Mouse (Mus musculus) ES-Bruce4 (cell line): ENCODE measurements around the gene Sap25.
A peak's percentile ranks its signal among the peaks of the same experiment; 100 is the strongest.

Experiments
- CTCF ChIP-seq: IDR thresholded peaks from one replicate; pipeline ENCODE4 v1.8.1; 2011; ENCODE audit warnings: low read depth, low read length
- EP300 ChIP-seq: IDR thresholded peaks from 2 replicates; pipeline ENCODE4 v1.6.1; 2011; ENCODE audit warnings: low read depth, low read length; ENCODE audit not compliant: insufficient read depth

DNA sequence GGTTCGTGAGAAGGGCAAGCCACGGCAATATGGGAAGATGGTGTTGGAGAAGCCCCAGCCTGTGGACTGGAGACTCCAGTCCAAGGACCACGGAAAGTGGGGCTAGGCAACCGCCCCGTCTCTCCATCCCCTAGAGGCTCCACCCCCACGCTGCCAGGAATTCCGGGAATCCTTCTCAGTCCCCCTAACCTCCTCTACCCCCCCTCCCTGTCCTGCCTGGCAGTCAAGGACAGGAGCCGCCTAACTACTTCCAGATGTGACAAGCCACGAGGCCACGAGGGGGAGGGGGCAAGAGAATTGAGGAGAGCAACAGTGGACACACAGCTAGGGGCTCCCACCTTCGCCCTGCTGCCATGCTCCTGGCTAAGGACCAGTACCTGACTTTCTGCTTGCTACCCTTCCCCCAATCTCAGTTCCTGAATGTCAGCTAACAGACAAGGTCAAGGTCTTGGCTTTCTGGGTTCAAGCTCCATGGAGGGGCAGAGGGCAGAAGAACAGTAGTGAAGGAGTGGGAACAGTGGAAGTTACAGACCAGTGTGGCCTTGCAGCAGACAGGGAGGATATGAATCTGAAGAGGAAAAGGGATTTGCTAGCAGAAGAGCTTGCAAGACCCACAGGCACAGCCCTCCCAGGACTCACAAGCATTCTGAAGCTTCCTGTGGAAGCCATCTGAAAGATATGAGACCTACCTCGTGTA is 30.4 kb upstream of the Sap25 start:
- TF ChIP-seq EP300, result peak; percentile 82
- TF ChIP-seq CTCF, result no peak
